Mouse (Mus musculus) forelimb bud, embryonic 11.5 days (tissue): ENCODE results near the gene Hjurp.

Experiments
- DNase-seq: peaks from one replicate; pipeline ENCODE4 v3.0.0-alpha.2; 2012; ENCODE audit warnings: low read depth, low spot score

Gene Hjurp

DNA sequence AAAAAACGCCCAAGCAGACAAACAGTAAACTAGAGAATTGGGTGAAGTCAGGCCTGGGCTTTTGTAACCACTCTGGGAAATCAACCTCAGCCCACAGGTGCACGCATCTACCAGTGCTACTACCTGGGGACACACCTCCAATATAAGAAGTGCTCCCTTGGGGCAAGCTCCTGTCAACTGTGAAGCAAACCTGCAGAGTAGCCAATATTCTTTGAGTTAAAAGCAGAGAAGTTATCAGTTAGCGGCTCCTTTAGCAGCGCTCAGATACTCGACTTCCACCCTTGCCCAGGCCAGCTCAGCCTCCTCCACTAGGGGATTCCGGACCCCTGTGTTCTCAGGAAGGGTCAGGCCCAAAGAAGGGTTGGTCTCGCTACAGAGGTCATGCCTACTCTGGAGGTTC lies 15.7 kb downstream of the Hjurp start:
- no peak for DNase-seq

GRCm38 (mm10) chr1:88260604-88261377 lies 16.6 kb downstream of the Hjurp start:
- no peak for DNase-seq

DNA sequence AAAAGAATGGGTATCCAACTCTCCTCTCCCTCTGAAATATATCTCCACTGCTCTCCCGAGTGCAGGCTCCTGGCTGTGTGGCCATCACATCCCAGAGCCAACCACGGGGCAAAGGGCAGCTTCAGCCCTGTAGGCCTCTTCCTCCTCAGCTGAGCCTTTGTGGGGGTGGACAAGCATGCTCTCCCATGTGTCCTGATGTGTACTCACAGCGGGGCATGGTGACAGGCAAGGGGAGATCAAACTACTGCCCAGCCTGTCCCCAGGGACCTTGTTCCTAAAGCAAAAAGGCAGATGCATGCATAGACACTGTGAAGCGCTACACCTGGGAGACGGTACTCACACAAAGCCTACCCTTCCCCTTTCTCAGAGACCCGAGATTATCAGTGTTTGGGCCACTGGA lies 17.3 kb downstream of the Hjurp start:
- DNase-seq, result no peak

GRCm38 (mm10) chr1:88259643-88260024 lies 17.8 kb downstream of the Hjurp start:
- DNase-seq, result no peak

DNA sequence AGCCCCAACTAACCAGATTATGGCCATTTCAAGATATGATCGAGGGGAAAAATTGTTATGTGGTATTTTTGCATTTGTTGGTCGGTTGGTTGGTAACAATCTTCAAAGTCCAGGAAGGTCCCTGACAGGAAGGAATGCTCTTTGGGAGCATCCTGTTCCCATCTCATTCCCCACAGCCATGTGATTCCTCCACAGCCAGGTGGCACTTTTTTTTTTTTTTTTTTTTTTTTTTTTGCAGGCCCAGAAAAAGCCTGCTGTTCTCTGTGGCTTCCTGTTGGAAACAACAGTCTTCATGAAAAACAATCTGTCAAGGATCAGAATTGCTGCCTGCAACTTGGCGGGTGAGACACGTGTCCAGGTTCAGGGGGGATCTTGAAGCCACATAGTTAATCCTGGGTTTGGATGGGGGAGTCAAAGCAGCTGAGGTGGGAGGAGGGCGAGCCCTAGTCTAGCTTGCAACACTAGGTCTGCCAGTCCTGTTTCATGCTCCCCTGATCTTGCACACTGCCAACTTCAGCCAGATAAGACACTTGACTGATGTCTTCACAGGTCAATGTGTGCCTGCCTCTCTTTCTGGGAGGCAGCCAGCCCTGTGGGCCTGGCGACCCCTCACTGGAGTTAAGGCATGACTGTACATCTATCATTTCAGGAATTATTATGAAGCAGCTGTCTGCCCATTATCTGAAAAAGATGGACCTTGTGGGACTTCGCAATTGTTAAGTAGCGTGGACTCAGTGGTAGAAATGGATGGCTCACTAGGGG lies 18.4 kb downstream of the Hjurp start:
- no peak for DNase-seq

DNA sequence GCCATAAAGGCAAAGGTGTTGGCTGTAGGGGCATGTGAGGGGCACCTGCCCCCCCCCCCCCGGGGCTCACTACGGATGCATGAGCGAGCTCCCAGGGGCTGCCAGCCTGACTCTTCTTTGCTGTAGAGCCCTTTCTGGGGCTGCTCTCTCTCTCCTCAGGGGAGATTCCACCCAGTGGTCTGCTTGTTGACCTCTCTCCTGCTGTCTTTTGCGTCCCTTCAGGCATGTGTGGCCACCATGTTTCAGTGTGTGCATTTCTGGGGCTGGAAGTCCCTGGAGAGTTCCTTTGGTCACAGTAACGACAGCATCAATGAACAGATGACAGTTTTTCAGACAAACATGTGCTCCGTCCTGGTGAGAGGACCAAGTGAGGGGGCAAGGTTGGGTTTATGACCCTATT lies 19.1 kb downstream of the Hjurp start:
- no peak for DNase-seq

- no peak for DNase-seq
These were observed 19.8 kb downstream of the Hjurp start for GRCm38 (mm10) chr1:88257681-88258080.

GRCm38 (mm10) chr1:88256886-88257663 lies 20.4 kb downstream of the Hjurp start:
- no peak for DNase-seq

GRCm38 (mm10) chr1:88255989-88256754 lies 21.3 kb downstream of the Hjurp start:
- no peak for DNase-seq

DNA sequence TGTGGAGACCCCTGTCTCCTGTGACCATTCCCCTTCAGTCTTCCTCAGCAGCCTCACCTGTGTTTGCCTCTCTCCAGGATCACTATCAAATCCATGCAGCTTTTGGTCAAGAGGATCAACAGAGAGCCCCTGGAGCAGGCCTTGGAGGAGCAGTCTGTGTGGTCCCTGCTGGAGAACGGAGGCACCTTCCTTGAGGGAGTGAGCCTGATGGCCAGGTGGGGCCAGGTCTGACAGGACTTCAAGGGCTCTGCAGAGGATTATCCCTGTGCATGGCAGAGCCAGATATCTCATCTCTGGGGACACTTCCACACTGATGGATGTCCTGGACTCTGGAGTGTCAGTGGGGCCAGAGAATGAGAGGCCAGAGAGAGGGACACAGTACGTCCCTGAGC lies 22.0 kb downstream of the Hjurp start:
- no peak for DNase-seq

GRCm38 (mm10) chr1:88254793-88255465 lies 22.5 kb downstream of the Hjurp start:
- no peak for DNase-seq

GRCm38 (mm10) chr1:88253540-88253939 lies 23.9 kb downstream of the Hjurp start:
- no peak for DNase-seq

GRCm38 (mm10) chr1:88253106-88253505 lies 24.3 kb downstream of the Hjurp start:
- DNase-seq, result no peak

- no peak for DNase-seq
These were observed 27.4 kb downstream of the Hjurp start for GRCm38 (mm10) chr1:88250023-88250422.

DNA sequence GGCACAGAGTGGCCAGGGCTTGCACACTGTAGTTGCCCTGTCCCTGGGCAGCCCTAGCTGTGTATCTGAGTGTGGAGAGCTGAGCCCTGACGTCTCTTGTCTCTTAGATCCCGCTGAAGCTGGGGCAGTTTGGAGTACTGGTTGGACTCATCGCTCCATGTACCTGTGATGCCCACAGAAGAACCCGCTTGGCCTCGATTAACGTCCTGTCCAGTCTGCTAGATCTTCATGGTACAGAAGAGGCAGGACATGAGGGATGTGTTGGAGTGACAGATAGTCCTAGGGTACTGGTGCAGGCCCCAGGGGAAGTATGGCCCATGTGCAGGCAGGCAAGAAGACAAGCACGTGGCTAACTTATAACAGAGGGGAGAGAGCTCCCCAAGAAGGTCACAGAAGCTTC lies 27.8 kb downstream of the Hjurp start:
- DNase-seq, result no peak

DNA sequence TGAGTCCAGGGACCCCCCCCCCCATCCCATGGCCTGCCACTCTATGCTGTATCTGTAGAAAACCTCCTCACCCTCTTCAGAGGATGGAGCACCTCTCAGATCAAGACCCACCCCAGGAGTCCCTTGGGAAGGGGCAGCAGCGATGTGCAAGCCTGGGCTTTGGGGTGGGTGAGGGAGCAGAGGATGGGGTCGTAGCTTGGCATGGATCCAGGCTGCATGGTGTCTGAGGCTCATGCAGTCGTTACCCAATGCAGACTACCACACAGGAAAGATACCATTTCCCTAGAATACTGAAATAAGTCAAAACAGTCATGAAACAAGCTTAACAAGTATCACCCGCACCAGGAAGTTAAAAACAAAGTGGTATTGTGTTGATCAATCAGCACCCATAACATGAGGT lies 28.8 kb downstream of the Hjurp start:
- no peak for DNase-seq

- no peak for DNase-seq
These were observed 29.8 kb downstream of the Hjurp start for GRCm38 (mm10) chr1:88247660-88248059.

- DNase-seq, result no peak
These were observed 31.0 kb downstream of the Hjurp start for GRCm38 (mm10) chr1:88246386-88246785.

GRCm38 (mm10) chr1:88245881-88246280 lies 31.6 kb downstream of the Hjurp start:
- no peak for DNase-seq

DNA sequence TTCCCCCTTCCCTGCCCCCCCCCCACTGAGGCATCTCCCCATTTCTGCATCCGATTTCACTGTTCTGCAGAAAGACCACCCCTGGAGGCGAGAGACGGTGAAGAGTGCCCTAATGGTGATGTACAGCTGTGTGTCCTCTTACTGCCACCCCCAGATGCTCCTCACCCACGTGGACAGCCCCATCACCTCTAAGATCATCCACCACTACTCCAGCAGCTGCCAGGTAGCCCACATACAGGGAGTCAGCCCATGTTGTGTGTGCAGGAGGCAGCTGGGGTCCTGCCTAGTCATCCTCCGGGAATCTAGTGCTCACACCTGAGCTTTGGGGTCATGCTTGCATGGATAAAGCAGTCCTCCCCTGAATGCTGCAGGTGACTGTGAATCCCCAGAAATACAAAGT lies 33.6 kb downstream of the Hjurp start:
- no peak for DNase-seq

DNA sequence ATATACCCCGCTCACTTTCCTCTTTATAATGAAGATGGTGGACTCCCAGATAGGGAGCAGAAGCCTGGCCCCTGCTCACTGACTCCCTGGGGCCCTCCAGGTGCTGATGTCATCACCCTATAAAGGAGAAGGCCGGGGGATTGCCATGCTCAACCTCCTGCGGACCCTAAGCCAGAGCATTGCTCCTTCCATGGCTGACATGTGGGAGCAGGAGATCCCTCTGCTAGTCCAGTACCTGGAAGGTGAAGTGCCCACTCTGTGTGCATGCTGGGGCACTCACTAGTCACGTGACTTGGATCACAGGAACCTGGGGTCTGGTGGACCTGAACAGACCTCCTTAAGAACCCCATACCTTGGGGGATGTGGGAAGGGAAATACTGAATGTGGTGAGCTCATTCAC lies 36.9 kb downstream of the Hjurp start:
- DNase-seq, result no peak
